ENCODE assay signal across 8 mouse cellular contexts in genomic region chr11:106486866-106487732, GRCm38 (mm10). TPM values are rescaled to one million over a fixed set of nuclear protein-coding genes. Genes with fewer than 3 reads are reported as not detected.
DNase-seq lines count a peak whose midpoint lies in the region; ATAC-seq lines count a peak whose summit lies in the region.

No protein-coding gene starts in this region.

- ATAC-seq in heart, embryonic 13.5 days (ENCODE audit: extremely low read depth, insufficient number of reproducible peaks, low FRiP score, low TSS enrichment): peak; percentile 78
- ATAC-seq in midbrain, embryonic 11.5 days (ENCODE audit: low FRiP score): peak; percentile 91

- H3K4me2 ChIP-seq in heart, embryonic 13.5 days: peak overlapping the region; percentile 82
- peak overlapping the region; percentile 90 for H3K4me2 ChIP-seq in midbrain, embryonic 11.5 days

- peak overlapping the region; percentile 90 for H3K27ac ChIP-seq in heart, embryonic 13.5 days (replicated peaks)
- H3K27ac ChIP-seq in midbrain, embryonic 11.5 days (ENCODE audit: low read depth, low read length): peak overlapping the region; percentile 62

- peaks cover 23% of the 10 kb centered on the region for H3K4me1 ChIP-seq in heart, embryonic 13.5 days
- H3K4me1 ChIP-seq in midbrain, embryonic 11.5 days (ENCODE audit: control insufficient read depth, insufficient read depth, low read length): peaks cover 5% of the 10 kb centered on the region

- H3K9ac ChIP-seq in heart, embryonic 13.5 days: peak overlapping the region; percentile 95
- peak overlapping the region; percentile 70 for H3K9ac ChIP-seq in midbrain, embryonic 11.5 days (ENCODE audit: low read length)

- no peaks in the 10 kb centered on the region for H3K36me3 ChIP-seq in heart, embryonic 13.5 days
- H3K36me3 ChIP-seq in midbrain, embryonic 11.5 days (ENCODE audit: control insufficient read depth, insufficient read depth, low read length): no peaks in the 10 kb centered on the region

- DNase-seq in adrenal gland, adult 18-20 months (ENCODE audit: low spot score in 2 of 2): peak; percentile 66 to 69
- no peak for DNase-seq in adrenal gland, adult 8-10 months
- DNase-seq in 416B (ENCODE audit: low read depth): peak; percentile 53
- peak; percentile 71 to 73 for DNase-seq in cerebellum, postnatal 14 days
- DNase-seq in kidney, postnatal 25 days: peak; percentile 69 to 83
- peak; percentile 94 for DNase-seq in midbrain, embryonic 11.5 days (ENCODE audit: low spot score, missing footprints)
- DNase-seq in embryo, embryonic 11 days: no peak

- under 1% methylated on average over 67 of the region's 86 CpGs for WGBS in heart, embryonic 13.5 days
- WGBS in midbrain, embryonic 11.5 days: under 1% methylated on average over 79 of the region's 86 CpGs

- no peaks in the 10 kb centered on the region for H3K9me3 ChIP-seq in heart, embryonic 13.5 days
- no peaks in the 10 kb centered on the region for H3K9me3 ChIP-seq in midbrain, embryonic 11.5 days (ENCODE audit: control insufficient read depth, low read length)

- no peaks in the 10 kb centered on the region for H3K27me3 ChIP-seq in heart, embryonic 13.5 days (replicated peaks)
- H3K27me3 ChIP-seq in midbrain, embryonic 11.5 days (ENCODE audit: control insufficient read depth, insufficient read depth, low read length): no peaks in the 10 kb centered on the region

- H3K4me3 ChIP-seq in heart, embryonic 13.5 days: peak overlapping the region; percentile 95
- H3K4me3 ChIP-seq in midbrain, embryonic 11.5 days (ENCODE audit: low read depth, low read length): peak overlapping the region; percentile 91

RNA-seq across cellular contexts. Expression of gene Ern1, which starts 0.6 kb away (rescaled TPM):
- total RNA-seq in adrenal gland, adult 18-20 months (2021): 100 to 1,000 TPM in 1 of 2 experiments, 10 to 100 TPM in 1; 74.1 to 154 TPM
- 100 to 1,000 TPM; 171 to 211 (median 198) TPM for total RNA-seq in adrenal gland, adult 8-10 months (2022)
- polyA plus RNA-seq in heart, embryonic 13.5 days (2015; fragmentation: Nextera tagmentation; extraction: Ambion mirVana): 3.9 and 4.3 TPM in 2 replicates
- 4.6 and 5.5 TPM in 2 replicates for polyA plus RNA-seq in midbrain, embryonic 11.5 days (2014; fragmentation: Nextera tagmentation; extraction: Ambion mirVana)

Comparison
In these comparisons a context has a peak if more than half of its experiments do, and no peak if none do; other contexts are left out.
1. DNase-seq: peak in adrenal gland, adult 18-20 months (2 of 2), 416B (single experiment), cerebellum, postnatal 14 days (2 of 2), kidney, postnatal 25 days (2 of 2) and midbrain, embryonic 11.5 days (single experiment); none in adrenal gland, adult 8-10 months (single experiment) and embryo, embryonic 11 days (single experiment).